Mouse (Mus musculus) right cerebral cortex, adult 18-20 months (tissue): Measurements from ENCODE around the gene Inpp5b.
A peak's percentile ranks its signal among the peaks of the same experiment; 100 is the strongest.
"Not testable (repeated sequence)": the region's sequence is repeated elsewhere in the genome, so short reads cannot be mapped to it uniquely, and the experiment has no call there.

Experiments
- DNase-seq: peaks from one replicate; pipeline ENCODE4 v3.0.0; 2022; ENCODE audit warnings: mixed read lengths

The Inpp5b gene

DNA sequence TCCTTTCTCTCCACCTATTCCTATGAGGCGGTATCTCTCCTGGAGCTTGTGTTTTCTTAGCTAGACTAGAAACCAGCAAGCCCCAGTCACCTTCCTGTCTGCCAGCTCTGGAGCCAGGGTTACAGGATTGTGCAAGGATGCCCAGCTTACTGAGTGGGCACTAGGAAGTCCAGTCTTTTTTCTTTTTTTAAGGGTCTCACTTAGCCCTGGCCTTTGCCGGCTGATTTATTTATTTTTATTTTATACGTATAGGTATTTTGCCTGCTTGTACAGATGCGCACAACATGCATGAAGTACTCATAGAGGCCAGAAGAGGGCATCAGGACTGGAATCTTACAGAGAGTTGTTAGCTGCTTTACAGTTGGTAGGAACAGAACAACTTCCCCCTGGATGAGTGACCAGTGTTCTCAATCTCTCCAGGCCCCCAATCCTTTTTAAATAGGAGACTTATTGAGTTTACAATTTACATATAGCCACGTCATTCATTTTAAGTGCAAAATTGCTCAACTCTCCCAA lies 30.8 kb upstream of the Inpp5b start:
- DNase-seq, result peak; percentile 46

DNA sequence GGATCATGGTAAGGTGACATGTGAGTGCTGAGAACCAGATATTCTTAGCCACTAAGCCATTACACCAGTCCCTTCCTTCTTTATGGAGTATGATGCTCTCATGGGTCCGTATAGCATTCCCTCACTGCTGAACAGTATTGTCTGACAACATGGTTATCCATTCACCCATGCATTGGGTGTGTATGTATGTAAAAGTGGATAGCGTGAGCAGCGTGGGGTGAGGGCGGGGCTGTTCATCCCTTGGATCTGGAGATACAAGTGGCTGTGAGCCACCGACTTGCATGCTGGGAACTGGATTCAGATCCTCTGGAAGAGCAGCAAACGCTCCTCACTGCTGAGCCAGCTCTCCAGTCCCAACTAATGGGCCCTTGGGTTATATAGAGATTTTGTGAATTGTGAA lies 29.0 kb upstream of the Inpp5b start:
- DNase-seq, result no peak

DNA sequence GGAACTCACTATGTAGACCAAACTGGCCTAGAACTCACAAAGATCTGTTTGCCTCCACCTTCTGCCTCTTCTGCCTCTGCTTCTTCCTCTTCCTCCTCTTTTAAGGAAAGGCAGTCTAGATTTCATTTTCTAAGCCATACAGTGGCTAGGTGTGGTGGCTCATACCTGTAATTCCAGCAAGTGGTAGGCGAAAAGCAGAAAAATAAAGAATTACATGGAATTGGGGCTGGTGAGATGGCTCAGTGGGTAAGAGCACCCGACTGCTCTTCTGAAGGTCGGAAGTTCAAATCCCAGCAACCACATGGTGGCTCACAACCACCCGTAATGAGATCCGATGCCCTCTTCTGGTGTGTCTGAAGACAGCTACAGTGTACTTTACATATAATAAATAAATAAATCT lies 27.8 kb upstream of the Inpp5b start:
- DNase-seq, result not testable (repeated sequence)

DNA sequence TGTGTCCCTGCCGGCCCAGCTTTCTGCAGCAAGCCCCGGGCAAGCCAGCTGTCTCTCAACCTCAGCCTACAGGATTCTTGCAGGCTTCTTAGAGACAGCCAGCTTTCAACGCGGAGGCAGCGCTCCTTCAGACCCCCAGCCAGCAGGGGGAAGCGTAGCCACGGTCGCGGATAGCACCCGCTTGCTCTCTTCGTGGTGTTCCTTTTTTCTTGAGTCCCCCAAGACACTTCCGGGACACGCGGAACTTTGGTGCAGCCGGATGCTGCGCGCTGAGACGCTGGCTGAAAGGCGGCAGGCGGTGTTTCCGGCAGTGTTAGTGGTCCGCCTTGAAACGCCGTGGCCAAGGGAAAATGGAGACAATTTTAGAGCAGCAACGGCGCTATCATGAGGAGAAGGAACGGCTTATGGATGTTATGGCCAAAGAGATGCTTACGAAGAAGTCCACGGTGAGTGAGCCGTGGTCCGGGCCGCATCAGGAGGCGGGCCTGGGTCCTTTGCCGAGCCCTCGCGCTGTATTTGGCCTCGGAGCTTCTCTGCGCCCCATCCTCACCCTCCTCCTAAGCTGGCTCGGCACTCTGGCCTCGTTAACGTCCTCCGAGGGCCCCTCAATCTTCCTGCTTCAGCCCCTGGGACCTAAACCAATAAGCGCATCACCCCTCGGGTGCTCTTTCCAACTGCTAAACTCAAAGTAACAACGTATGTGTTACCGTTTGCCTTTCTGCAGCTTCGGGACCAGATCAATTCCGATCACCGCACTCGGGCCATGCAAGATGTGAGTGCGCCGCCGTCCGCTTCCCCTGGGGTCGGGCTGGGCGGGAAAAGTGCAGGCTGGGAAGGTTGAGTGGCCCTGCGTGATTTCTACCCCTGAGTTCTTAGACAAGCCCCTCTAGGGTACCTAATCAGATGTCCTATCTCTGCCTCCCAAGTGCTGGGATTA lies 26.8 kb upstream of the Inpp5b start, which contains the start of gene Sf3a3:
Sf3a3 (plus strand) TSS at position 232 of the 937 bp plus-strand sequence.
- peak; percentile 96 for DNase-seq

DNA sequence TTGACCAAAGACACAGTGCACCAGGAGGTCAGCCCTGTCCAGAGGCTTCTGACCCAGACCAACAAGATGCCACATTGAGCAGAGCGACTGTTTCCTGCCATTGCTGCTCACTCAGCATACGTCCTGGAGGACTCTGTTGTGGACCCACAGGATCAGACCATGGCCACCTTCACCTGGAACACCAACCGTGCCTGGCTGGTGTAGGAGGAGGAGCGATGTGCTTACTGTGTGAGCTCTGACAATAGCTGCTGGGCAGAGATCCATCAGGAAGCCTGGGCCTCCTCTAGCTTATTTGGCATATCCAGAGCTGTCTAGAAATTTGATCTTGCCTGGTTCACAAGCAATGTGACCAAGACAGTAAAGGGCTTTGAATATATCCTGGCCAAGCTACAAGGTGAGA lies 22.5 kb upstream of the Inpp5b start:
- no peak for DNase-seq

DNA sequence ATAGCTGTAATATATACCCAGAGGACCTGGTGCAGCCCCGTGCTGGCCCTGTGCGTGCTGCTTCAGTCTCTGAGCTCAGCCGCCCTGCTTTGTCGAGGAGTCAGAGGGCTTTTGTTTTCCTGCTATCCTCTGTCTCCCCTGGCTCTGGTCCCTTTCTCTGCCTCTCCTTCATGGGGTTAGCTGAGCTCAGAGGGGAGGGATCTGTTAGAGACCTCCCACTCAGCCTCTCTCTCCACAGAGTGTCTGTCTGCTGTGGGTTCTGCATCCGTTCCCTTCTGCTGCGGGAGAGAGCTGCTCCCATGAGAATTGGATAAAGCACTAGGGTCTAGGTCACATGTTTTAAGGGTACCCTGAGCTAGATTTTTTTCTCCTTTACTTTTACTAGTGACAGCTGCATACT lies 15.5 kb upstream of the Inpp5b start:
- DNase-seq, result no peak

DNA sequence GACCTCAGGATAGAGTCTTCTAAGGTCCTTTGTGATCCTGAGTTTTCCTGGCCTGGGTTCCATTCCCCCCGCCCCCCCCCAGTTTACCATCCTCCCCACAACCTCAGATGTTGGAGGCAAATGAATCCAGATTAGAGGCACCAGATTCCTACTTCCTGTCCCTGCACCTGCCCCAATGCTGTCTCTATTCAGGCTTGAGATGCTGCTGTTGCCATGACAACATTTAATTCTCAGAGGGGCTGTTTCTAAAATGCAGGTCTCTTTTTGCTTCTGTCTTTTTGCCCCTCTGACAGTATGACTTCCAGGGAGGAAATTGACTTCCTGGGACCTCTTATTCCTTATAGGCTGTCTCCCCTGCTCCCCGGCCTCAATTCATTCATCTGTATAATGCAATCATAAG lies 4.7 kb upstream of the Inpp5b start:
- DNase-seq, result no peak

DNA sequence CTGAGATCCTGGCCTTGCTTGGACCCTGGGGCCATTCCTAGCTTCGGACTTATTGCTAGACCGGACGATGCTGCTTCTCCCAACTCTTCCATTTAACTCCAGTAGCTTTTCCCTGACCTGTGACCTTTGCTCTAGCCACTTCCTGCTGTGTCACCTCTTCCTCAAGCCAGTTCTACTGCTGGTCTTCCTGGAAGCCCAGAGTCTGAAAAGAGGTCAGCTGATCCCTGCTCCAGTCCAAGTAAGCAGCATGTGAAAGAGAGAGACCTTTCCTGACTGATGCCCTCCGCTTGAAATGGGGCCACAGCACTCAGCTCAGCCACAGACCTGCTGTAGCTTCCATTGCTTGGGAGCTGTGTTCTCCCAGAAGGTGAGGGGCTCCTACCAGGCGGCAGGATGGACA lies 4.2 kb upstream of the Inpp5b start:
- DNase-seq, result no peak

DNA sequence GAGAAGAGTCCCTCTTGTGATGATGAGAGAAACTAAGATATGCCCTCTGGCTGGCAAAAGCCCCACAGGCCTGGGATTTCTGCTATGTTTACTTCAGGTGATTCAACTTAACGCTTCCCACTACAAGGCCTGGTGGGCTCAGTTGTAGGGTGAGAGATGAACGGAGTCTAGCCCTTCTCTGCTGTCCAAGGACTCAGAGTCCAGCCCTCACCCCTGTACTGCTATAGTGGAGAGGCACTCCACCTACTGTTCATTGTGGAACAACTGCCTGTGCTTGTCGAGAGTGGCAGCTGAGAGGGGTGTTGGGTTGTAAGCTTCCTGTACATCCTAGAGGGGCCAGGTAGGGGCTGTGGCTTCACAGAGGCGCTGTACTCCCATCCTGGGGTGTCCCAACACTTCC lies 3.6 kb upstream of the Inpp5b start:
- no peak for DNase-seq

DNA sequence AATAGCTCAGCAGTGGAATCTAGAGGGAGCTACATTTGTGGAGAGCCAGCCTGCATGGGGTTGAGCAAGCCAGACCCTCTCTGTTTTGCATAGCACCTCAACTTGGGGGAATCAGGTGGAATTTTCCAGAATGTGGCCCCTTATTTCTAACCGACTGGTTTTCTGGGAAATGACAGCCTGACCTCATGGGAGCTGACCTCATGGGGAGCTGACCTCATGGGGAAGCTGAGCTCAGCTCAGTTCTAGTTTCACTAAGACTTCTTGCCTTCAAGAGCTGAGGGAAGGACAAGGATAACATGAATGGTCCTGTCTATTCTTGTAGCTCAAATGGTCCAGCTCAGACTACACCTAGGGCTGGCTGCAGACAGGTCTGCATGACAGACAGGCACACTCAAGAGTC lies 2.9 kb upstream of the Inpp5b start:
- no peak for DNase-seq

DNA sequence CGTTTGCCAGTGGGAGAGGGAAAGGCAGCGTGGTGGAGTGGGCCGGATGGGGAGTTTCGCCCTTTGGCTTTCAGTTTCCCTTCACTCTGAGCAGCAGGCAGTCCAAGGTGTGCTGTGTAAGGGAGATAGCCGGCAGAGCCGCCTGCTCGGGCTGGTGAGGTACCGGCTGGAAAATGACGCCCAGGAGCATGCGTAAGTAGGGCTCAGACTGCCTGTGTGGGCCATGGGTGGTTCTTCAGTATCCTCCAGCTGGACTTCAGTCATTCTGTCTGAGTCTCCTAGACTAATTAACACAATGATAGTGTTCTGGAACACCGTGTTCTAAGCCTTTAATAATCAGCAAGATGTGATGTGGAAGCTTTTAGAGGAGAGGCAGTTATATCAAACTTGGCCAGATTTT lies 1.2 kb downstream of the Inpp5b start:
- peak; percentile 28 for DNase-seq

DNA sequence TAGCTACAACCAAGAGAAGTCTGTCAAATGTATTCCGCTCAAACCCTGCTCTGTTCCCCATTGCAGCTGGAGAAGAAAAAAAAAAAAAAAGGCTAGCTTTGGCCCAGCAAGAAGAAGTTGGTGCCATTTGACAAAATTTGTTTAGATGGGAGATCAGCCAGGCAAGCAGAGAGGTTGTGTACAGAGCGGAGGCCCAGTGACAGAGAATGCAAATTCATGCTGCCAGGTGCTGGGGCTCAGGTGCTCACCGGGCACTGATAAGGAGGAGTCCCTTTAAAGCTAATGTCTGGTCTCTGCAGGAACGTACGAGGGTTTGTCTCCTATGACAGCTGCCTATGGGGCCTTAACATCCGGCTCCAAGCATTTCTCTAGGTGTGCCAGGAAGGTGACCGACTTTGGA lies 4.9 kb downstream of the Inpp5b start:
- no peak for DNase-seq

DNA sequence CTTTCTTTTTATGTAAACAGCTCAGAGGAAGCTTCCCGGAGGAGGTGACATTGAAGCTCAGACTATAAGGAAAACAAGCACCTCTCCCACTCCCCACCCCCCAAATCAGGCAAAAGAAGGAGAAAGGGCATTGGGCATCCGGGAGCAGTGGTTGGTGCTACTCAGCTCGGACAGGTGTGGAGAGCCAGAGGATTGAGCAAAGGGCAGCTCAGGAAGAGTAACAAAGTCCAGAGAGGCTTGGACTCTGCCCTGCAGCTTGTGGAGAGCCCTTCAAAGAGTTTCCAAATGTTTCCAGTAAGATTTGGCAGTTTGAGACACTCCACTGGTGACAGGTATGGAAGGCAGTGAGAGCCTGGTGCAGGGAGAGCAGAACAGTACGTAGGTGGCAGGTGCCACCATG lies 6.2 kb downstream of the Inpp5b start:
- DNase-seq, result no peak

DNA sequence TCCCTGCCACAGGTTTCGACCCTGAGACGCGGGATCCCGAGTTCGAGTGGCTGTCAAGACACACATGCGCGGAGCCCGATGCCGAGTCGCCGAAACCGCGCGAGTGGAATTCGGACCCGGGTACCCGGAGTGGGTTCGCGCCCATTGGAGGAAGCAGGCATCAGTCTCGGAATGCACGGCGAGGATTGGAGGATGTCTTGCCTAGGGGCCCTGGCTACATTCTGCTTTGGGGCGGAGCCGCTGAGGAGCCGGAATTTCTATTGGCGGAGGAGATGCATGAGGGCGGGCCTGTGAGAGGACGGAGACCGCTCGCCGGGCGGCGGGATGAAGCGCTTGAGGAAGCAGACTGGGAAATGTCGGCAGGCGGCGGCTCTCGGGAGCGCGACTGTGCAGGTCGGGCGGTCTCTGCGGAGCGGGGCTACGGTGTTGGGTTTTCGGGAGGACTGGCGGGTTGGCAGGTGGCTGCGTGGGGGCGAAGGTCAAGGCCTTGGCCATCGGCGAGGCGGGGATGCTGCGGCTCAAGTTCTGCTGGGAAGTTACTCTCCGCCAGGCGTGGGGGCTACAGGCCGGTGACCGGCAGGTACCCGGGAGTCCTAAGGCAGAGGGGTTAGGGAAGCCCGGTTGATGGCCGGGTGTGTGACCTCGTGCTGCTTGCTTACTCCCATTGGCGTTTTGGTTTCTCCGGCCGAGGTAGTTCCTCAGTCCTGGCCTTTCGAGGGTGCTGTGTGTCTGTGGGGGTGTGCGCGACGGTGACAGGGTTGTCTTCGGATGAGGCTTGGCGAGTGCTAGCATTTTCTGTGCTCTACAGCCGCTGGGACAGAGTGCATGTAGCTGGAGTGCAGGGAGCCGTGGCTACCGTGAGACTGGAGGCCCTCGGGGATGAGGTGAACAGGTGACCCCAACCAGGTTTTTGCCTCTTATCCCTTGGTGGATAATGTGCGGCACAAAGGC lies 9.9 kb downstream of the Inpp5b start:
- DNase-seq, result peak; percentile 99

DNA sequence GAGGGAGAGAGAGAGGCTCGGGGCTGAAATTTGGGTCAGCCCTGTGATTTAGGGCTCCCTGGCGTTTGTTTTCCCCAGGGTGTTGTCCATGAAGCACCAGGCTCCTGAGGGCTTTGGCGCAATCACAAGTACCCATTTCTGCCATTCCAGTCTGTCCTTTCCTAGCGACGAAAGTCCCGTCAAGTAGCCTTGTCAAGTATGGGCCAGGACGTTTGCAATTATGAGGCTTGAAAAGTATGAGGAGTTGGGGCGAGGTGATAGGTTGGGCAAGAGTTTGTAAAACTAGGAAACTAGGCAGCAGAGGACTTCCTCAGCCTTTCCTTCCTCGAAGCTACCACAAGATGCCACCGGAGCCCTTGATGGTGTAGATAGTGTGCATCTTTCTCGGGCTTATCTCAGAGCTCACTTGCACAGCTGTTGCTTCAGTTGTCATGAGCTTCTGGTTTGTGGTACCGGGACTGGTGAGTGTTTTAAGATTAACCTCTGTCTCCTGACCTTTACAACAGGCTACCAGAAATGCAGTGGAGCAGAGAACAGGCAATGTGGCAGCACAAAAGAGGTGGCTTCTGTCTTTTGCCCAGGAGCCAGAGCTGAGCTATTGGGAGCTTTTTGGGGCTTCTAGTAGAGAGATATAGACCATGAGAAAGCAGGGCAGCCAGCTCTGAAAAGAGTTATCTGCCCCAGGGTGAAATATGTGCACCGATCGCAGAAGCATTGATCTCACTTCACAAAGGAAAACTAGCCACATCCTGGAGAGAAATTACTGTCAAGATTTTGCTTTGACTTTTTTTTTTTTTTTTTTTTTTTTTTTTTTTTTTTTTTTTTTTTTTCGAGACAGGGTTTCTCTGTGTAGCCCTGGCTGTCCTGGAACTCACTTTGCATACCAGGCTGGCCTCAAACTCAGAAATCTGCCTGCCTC lies 10.9 kb downstream of the Inpp5b start:
- no peak for DNase-seq

DNA sequence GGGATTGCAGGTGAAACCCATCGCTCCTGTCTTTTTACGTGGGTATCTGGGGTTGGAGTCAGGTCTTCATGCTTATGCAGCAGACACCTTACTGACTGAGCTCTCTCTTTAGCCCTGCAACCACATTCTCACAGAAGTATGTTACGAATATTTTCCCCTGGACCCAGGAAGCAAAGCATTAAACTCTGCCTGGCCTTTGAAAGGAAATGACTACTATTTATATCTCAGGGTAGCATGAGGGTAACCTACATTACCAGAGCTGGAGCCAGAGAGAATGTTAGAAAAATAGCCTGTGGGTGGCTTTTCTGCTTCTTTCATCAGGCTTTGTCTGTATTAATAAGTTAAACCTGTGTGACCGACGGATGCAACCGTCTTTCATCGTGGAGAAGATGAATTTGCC lies 13.9 kb downstream of the Inpp5b start:
- DNase-seq, result no peak

DNA sequence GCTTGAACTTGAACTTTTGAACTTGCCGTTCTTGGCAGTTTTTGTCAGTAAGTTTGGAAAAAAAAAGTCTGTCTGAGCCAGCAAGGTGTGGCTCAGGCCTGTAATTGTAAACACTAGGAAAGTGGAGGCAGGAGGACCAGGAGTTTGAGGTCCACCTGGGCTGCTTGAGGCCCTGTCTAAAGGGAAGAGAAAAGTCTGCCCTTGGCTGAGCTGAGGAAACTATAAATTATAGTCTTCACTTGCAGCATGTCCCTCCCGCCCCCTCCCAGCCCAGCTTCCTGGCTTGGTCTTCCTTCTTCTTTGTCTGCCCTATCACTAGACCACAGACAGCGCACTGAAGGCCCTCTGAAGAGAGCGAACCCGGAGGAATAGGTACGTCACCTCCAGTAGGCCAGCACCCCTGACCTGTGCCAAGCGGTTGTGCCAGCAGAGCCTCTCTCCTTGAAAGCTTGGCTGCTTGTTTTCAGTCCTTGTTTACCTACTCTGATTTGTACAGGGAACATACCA lies 17.7 kb downstream of the Inpp5b start:
- DNase-seq, result no peak

DNA sequence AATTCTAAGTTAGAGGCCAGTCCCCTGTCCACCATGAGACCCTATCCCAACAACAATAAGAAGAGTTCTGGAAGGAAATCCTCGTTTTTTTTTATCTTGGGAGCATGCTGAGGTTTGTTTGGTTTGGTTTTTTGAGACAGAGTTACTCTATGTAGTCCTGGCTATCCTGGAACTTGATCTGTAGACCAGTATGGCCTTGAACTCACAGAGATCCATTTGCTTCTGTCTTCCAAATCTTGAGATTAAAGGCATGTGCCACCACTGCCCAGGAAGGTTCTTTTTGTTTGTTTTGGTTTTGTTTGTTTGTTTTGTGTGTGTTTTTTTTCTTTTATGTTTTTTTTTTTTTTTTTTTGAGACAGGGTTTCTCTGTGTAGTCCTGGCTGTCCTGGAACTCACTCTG lies 19.6 kb downstream of the Inpp5b start:
- DNase-seq, result no peak

DNA sequence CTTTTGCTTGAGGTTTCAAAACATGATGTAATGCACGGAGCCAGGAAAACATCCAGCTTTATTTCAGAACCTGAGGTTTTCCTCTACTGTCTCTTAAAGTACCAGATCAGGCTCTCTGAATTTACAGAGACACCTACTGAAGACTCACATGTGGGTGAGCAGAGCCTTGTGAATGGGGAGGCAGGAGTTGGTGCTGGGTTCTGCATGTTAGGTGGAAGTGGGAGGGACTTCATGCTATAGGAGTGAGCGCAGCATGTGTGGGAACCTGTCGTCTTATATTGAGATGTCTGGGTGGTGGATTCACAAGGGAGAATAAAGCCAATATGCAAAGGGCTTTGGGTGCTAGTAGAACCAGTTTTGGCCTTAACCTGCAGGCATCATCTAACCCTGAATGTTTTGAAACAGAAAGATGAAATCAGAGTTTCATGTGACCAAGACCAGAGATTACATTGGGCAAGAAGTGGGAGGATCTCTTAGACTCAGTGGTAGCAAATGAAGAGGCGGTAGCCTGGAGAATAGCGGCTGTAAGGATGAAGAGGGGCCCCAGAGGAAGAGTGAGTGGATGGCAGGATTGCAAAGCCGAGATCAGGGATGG lies 21.3 kb downstream of the Inpp5b start:
- DNase-seq, result no peak

DNA sequence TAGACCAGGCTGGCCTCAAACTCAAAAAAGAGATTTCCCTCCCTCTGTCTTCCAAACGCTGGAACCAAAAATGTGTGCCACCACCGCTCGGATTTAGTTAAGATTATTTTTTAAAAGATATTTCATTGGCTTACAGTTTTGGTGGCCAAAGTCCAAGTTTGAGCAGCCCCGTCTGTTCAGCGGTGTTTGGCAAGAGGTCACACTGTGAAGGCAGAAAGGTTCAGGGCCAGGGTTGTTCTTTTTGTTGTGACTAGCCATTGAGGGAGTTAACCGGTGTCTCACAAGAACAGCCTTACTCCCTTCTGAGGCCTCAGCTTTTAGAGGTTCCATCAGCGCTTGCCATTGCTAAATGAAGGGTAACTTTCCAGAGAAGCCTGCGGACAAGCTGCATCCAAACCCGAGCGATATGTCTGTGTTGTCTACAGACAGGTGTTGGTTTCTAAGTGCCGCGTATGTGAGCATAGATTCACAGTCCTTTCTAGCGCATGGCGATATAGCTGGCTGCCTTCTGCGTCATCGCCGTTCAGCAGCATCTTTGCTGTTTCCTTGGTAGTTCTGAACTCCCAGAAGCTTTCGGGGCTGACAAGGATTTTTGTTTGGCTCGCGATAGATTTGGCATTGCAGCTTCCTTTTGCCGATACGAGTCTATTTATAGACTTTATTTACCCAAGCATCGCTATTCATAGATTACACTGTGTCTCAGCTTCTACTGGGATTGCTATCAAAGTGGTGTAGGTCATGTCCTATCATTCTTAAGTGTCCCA lies 24.3 kb downstream of the Inpp5b start:
- DNase-seq, result peak; percentile 53

DNA sequence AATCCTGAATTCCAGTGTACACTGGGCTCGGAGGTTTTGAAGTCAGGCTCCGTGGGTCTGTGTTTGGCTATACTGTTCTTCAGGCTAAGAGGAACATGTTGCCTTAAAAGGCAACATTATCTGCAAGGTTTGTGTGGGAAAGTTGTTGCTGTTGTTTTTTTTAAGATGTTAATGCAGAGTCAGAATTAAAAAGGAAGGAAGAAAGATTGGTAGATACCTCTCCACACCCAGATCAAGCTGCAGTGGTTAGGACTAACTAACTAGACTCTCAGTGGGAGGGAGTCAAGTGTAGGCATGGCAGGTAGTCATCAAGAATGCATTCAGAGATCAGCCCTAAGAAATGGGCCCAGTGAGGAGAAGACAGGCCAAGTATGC lies 24.9 kb downstream of the Inpp5b start:
- DNase-seq, result no peak
